Mouse (Mus musculus) CH12.LX (cell line): ENCODE measurements around the gene Mrpl2. TPM values are rescaled to one million over a fixed set of nuclear protein-coding genes. Genes with fewer than 3 reads are reported as not detected.

ENCODE experiments used
- DNase-seq: peaks from one replicate; pipeline ENCODE4 v3.0.0-alpha.2; 2013; ENCODE audit errors: extremely low read depth
- H3K27ac ChIP-seq: 2 replicates; pipeline ENCODE4 v1.5.1; 2012; ENCODE audit warnings: low read depth, mild to moderate bottlenecking, control low read depth, moderate library complexity; ENCODE audit not compliant: insufficient read depth
- H3K27me3 ChIP-seq: replicated peaks from 2 replicates; pipeline ENCODE3; 2012; ENCODE audit warnings: inconsistent platforms
- H3K36me3 ChIP-seq, 2 experiments: replicated peaks in 1 of 2; 2 replicates each; pipeline versions ENCODE3 to v1.6.1; 2012; ENCODE audit warnings: inconsistent platforms in 1 of 2, low read length in 1 of 2, mild to moderate bottlenecking in 1 of 2, mixed read lengths in 1 of 2, moderate library complexity in 1 of 2; ENCODE audit not compliant: control insufficient read depth in 1 of 2, insufficient read depth in 1 of 2
- H3K4me1 ChIP-seq, 2 experiments: 2 replicates each; pipeline ENCODE4 v1.6.1; 2012; ENCODE audit warnings: inconsistent platforms in 1 of 2, moderate library complexity in 1 of 2; ENCODE audit not compliant: insufficient read depth in 2 of 2, control insufficient read depth in 1 of 2
- H3K4me2 ChIP-seq: 2 replicates; pipeline ENCODE4 v1.6.1; 2012; ENCODE audit warnings: low read depth, mild to moderate bottlenecking, control low read depth; ENCODE audit not compliant: poor library complexity, insufficient read depth, severe bottlenecking
- H3K4me3 ChIP-seq, 3 experiments: fragments of 150-350 bp in 1 of 3; sonication (generic) in 1 of 3; replicated peaks in 1 of 3; 2 replicates each; pipeline versions ENCODE3 to v1.5.1; 2011 to 2012; ENCODE audit warnings: low read depth in 2 of 3, low read length in 2 of 3, mild to moderate bottlenecking in 2 of 3, moderate library complexity in 2 of 3, control low read depth in 1 of 3, improper control_type of control experiment in 1 of 3, inconsistent platforms in 1 of 3, mixed read lengths in 1 of 3; ENCODE audit not compliant: poor library complexity in 1 of 3
- H3K79me2 ChIP-seq: replicated peaks from 2 replicates; pipeline ENCODE4 v1.6.1; 2012; ENCODE audit warnings: mild to moderate bottlenecking, moderate library complexity; ENCODE audit not compliant: control insufficient read depth, poor library complexity, insufficient read depth, severe bottlenecking; ENCODE audit errors: extremely low read depth
- H3K9ac ChIP-seq: 2 replicates; pipeline ENCODE4 v1.6.1; 2012; ENCODE audit warnings: low read depth, mild to moderate bottlenecking, control low read depth, moderate library complexity; ENCODE audit not compliant: insufficient read depth
- H3K9me3 ChIP-seq: replicated peaks from 2 replicates; pipeline ENCODE3; 2012; ENCODE audit warnings: low read length, inconsistent platforms, mixed read lengths
- E2F4 ChIP-seq: IDR thresholded peaks from 2 replicates; pipeline ENCODE4 v1.6.1; 2011; ENCODE audit warnings: low read depth, low read length, improper control_type of control experiment; ENCODE audit not compliant: insufficient replicate concordance
- JUN ChIP-seq: IDR thresholded peaks from 2 replicates; pipeline ENCODE4 v1.6.1; 2011; ENCODE audit warnings: low read depth, mild to moderate bottlenecking, low read length, improper control_type of control experiment, moderate library complexity; ENCODE audit not compliant: insufficient read depth
- JUND ChIP-seq: conservative IDR thresholded peaks from 2 replicates; pipeline ENCODE4 v1.6.1; 2011; ENCODE audit warnings: low read depth, low read length, improper control_type of control experiment
- MAZ ChIP-seq: IDR thresholded peaks from 2 replicates; pipeline ENCODE4 v1.6.1; 2012; ENCODE audit warnings: low read depth, mild to moderate bottlenecking, inconsistent platforms, low read length, improper control_type of control experiment, moderate library complexity
- MYC ChIP-seq: IDR thresholded peaks from 2 replicates; pipeline ENCODE4 v1.6.1; 2011; ENCODE audit warnings: low read depth, mild to moderate bottlenecking, improper control_type of control experiment, low read length
- NELFE ChIP-seq: IDR thresholded peaks from 2 replicates; pipeline ENCODE4 v1.6.1; 2011; ENCODE audit warnings: low read depth, low read length, improper control_type of control experiment
- PAX5 ChIP-seq: IDR thresholded peaks from 2 replicates; pipeline ENCODE4 v1.6.1; 2012; ENCODE audit warnings: low read length, inconsistent platforms, mixed read lengths
- POLR2AphosphoS2 ChIP-seq: IDR thresholded peaks from 2 replicates; pipeline ENCODE4 v1.6.1; 2011; ENCODE audit warnings: low read depth, low read length, improper control_type of control experiment
- RAD21 ChIP-seq: IDR thresholded peaks from 2 replicates; pipeline ENCODE4 v1.6.1; 2011; ENCODE audit warnings: low read depth, mild to moderate bottlenecking, low read length, improper control_type of control experiment, moderate library complexity
- RCOR1 ChIP-seq: conservative IDR thresholded peaks from 2 replicates; pipeline ENCODE4 v1.6.1; 2012; ENCODE audit warnings: low read depth, mild to moderate bottlenecking, inconsistent platforms, low read length, improper control_type of control experiment
- SMC3 ChIP-seq: IDR thresholded peaks from 2 replicates; pipeline ENCODE4 v1.6.1; 2011; ENCODE audit warnings: low read depth, low read length, improper control_type of control experiment
- TBP ChIP-seq: conservative IDR thresholded peaks from 2 replicates; pipeline ENCODE4 v1.6.1; 2011; ENCODE audit warnings: low read depth, low read length, improper control_type of control experiment
- USF1 ChIP-seq: IDR thresholded peaks from 2 replicates; pipeline ENCODE4 v1.6.1; 2014; ENCODE audit warnings: low read depth, mild to moderate bottlenecking, inconsistent platforms, low read length, improper control_type of control experiment
- USF2 ChIP-seq: conservative IDR thresholded peaks from 2 replicates; pipeline ENCODE4 v1.6.1; 2011; ENCODE audit warnings: low read depth, low read length, improper control_type of control experiment
- ZC3H11A ChIP-seq: IDR thresholded peaks from 2 replicates; pipeline ENCODE4 v1.6.1; 2012; ENCODE audit warnings: low read depth, mild to moderate bottlenecking, inconsistent platforms, low read length, improper control_type of control experiment
- ZMIZ1 ChIP-seq: IDR thresholded peaks from 2 replicates; pipeline ENCODE4 v1.6.1; 2012; ENCODE audit warnings: low read depth, mild to moderate bottlenecking, inconsistent platforms, low read length, improper control_type of control experiment
- ZNF384 ChIP-seq: IDR thresholded peaks from 2 replicates; pipeline ENCODE4 v1.6.1; 2012; ENCODE audit warnings: low read depth, low read length, improper control_type of control experiment, inconsistent platforms
- dilution Hi-C: fragments of 300-500 bp; cut with MboI; formaldehyde crosslinking; loops from 2 replicates; pipeline ENCODE4 v1.14.3; 2020; ENCODE audit warnings: low sequenced_read_pairs; ENCODE audit not compliant: extremely low pct_unique_long_range_greater_than_20kb, extremely low pct_ligation_motif_present
- in situ Hi-C: fragments of 300-500 bp; cut with MboI; formaldehyde crosslinking; loops from 3 replicates; pipeline ENCODE4 v1.14.3; 2019; ENCODE audit warnings: low sequenced_read_pairs, low pct_ligation_motif_present, low pct_unique_long_range_greater_than_20kb, mixed read lengths
- polyA plus RNA-seq: library from polyadenylated mRNA; unstranded; fragments of >175 nt; gene quantifications from 2 replicates; pipeline ENCODE4 v1.2.1, GENCODE M21; 2012; ENCODE audit warnings: low read depth; ENCODE audit not compliant: insufficient read length
- total RNA-seq, 2 experiments: library from RNA; depleted of rRNA; stranded (reverse); fragments of 300-350 nt in 1 of 2; fragments of >200 nt in 1 of 2; gene quantifications; 2 replicates each; pipeline ENCODE4 v1.2.3; 2012 to 2014

Gene Mrpl2
- total and polyA plus RNA-seq, 3 experiments, result 130 to 238 (median 158) TPM

GRCm38 (mm10) chr17:46699245-46699644 lies 53.2 kb downstream of the Mrpl2 start:
- Histone ChIP-seq H3K27me3 (no peaks in the 10 kb centered on the region), H3K4me2 (no peak overlapping the region), H3K9ac (no peak overlapping the region), H3K79me2 (peaks cover 10% of the 10 kb centered on the region), H3K36me3 (peaks cover 8 to 66% of the 10 kb centered on the region in 2 experiments), H3K4me1 (peaks cover 11 to 24% of the 10 kb centered on the region in 2 experiments), H3K27ac (no peak overlapping the region), H3K9me3 (no peaks in the 10 kb centered on the region), H3K4me3 (no peak overlapping the region)
- in situ Hi-C loops (no loop called here), dilution Hi-C loops (no loop called here)
- no peak for DNase-seq
- TF ChIP-seq POLR2AphosphoS2 (no peak), USF1 (no peak), RCOR1 (no peak), RAD21 (no peak), ZC3H11A (no peak), PAX5 (no peak), MAZ (no peak), JUN (no peak), TBP (no peak), USF2 (no peak), MYC (no peak), E2F4 (no peak), ZMIZ1 (no peak), NELFE (no peak), ZNF384 (no peak), SMC3 (no peak), JUND (no peak)

Other genes with a start within 250 kb of the Mrpl2 start
Only the 20 nearest of the 21 such genes appear.
- not detected in 2 replicates for gene Crip3, start 217.3 kb upstream of the Mrpl2 start, total RNA-seq (2012; rRNA removed)
- not detected in 2 replicates for gene Crip3, start 217.3 kb upstream of the Mrpl2 start, total RNA-seq (2014; rRNA removed)
- gene Crip3, start 217.3 kb upstream of the Mrpl2 start, polyA plus RNA-seq, result not detected in 2 replicates
- gene Slc22a7, start 207.8 kb upstream of the Mrpl2 start, total RNA-seq (2012; rRNA removed), result not detected in 2 replicates
- gene Slc22a7, start 207.8 kb upstream of the Mrpl2 start, total RNA-seq (2014; rRNA removed), result not detected in 2 replicates
- gene Slc22a7, start 207.8 kb upstream of the Mrpl2 start, polyA plus RNA-seq, result not detected in 2 replicates
- gene Ttbk1, start 158.6 kb upstream of the Mrpl2 start, total RNA-seq (2012; rRNA removed), result 0.04 and 0.08 TPM in 2 replicates
- not detected in 2 replicates for gene Ttbk1, start 158.6 kb upstream of the Mrpl2 start, total RNA-seq (2014; rRNA removed)
- gene Ttbk1, start 158.6 kb upstream of the Mrpl2 start, polyA plus RNA-seq, result not detected in 2 replicates
- 18.5 and 19.9 TPM in 2 replicates for gene Dnph1, start 149.5 kb upstream of the Mrpl2 start, total RNA-seq (2012; rRNA removed)
- 27.3 and 30.2 TPM in 2 replicates for gene Dnph1, start 149.5 kb upstream of the Mrpl2 start, total RNA-seq (2014; rRNA removed)
- 27.2 and 28.4 TPM in 2 replicates for gene Dnph1, start 149.5 kb upstream of the Mrpl2 start, polyA plus RNA-seq
- 0.08 TPM in 2 replicates for gene Cul9, start 99.8 kb upstream of the Mrpl2 start, total RNA-seq (2012; rRNA removed)
- gene Cul9, start 99.8 kb upstream of the Mrpl2 start, total RNA-seq (2014; rRNA removed), result 0.05 TPM in 1 of 2 replicates, not detected in the other
- 0.27 and 0.65 TPM in 2 replicates for gene Cul9, start 99.8 kb upstream of the Mrpl2 start, polyA plus RNA-seq
- 38.2 and 48.1 TPM in 2 replicates for gene Srf, start 90.1 kb upstream of the Mrpl2 start, total RNA-seq (2012; rRNA removed)
- gene Srf, start 90.1 kb upstream of the Mrpl2 start, total RNA-seq (2014; rRNA removed), result 40.8 and 54.5 TPM in 2 replicates
- 60.1 and 81.6 TPM in 2 replicates for gene Srf, start 90.1 kb upstream of the Mrpl2 start, polyA plus RNA-seq
- gene Ptk7, start 16.7 kb upstream of the Mrpl2 start, total RNA-seq (2012; rRNA removed), result 2.9 and 4.8 TPM in 2 replicates
- 0.11 and 0.14 TPM in 2 replicates for gene Ptk7, start 16.7 kb upstream of the Mrpl2 start, total RNA-seq (2014; rRNA removed)
- 0.20 and 0.29 TPM in 2 replicates for gene Ptk7, start 16.7 kb upstream of the Mrpl2 start, polyA plus RNA-seq
- gene Klc4, start 207 bp upstream of the Mrpl2 start, total RNA-seq (2012; rRNA removed), result 7.8 and 10.7 TPM in 2 replicates
- gene Klc4, start 207 bp upstream of the Mrpl2 start, total RNA-seq (2014; rRNA removed), result 6.6 and 8.3 TPM in 2 replicates
- 6.7 and 7.8 TPM in 2 replicates for gene Klc4, start 207 bp upstream of the Mrpl2 start, polyA plus RNA-seq
- gene Cul7, start 4.1 kb downstream of the Mrpl2 start, total RNA-seq (2012; rRNA removed), result 76.0 and 82.5 TPM in 2 replicates
- gene Cul7, start 4.1 kb downstream of the Mrpl2 start, total RNA-seq (2014; rRNA removed), result 33.3 and 37.7 TPM in 2 replicates
- 65.9 and 68.1 TPM in 2 replicates for gene Cul7, start 4.1 kb downstream of the Mrpl2 start, polyA plus RNA-seq
- 46.1 and 55.0 TPM in 2 replicates for gene Rrp36, start 28.1 kb downstream of the Mrpl2 start, total RNA-seq (2012; rRNA removed)
- gene Rrp36, start 28.1 kb downstream of the Mrpl2 start, total RNA-seq (2014; rRNA removed), result 53.6 and 55.2 TPM in 2 replicates
- 38.1 and 49.3 TPM in 2 replicates for gene Rrp36, start 28.1 kb downstream of the Mrpl2 start, polyA plus RNA-seq
- gene Mea1, start 32.6 kb downstream of the Mrpl2 start, total RNA-seq (2012; rRNA removed), result 94.3 and 106 TPM in 2 replicates
- 68.3 and 73.8 TPM in 2 replicates for gene Mea1, start 32.6 kb downstream of the Mrpl2 start, total RNA-seq (2014; rRNA removed)
- gene Mea1, start 32.6 kb downstream of the Mrpl2 start, polyA plus RNA-seq, result 86.1 and 110 TPM in 2 replicates
- gene Klhdc3, start 34.7 kb downstream of the Mrpl2 start, total RNA-seq (2012; rRNA removed), result 66.7 and 72.3 TPM in 2 replicates
- 15.9 and 19.5 TPM in 2 replicates for gene Klhdc3, start 34.7 kb downstream of the Mrpl2 start, total RNA-seq (2014; rRNA removed)
- gene Klhdc3, start 34.7 kb downstream of the Mrpl2 start, polyA plus RNA-seq, result 126 and 130 TPM in 2 replicates
- 57.7 and 63.8 TPM in 2 replicates for gene Ppp2r5d, start 58.9 kb downstream of the Mrpl2 start, total RNA-seq (2012; rRNA removed)
- 56.2 and 59.0 TPM in 2 replicates for gene Ppp2r5d, start 58.9 kb downstream of the Mrpl2 start, total RNA-seq (2014; rRNA removed)
- 70.6 and 75.4 TPM in 2 replicates for gene Ppp2r5d, start 58.9 kb downstream of the Mrpl2 start, polyA plus RNA-seq
- gene Pex6, start 65.2 kb downstream of the Mrpl2 start, total RNA-seq (2012; rRNA removed), result 27.8 and 31.8 TPM in 2 replicates
- 13.7 and 14.1 TPM in 2 replicates for gene Pex6, start 65.2 kb downstream of the Mrpl2 start, total RNA-seq (2014; rRNA removed)
- 23.2 and 26.5 TPM in 2 replicates for gene Pex6, start 65.2 kb downstream of the Mrpl2 start, polyA plus RNA-seq
- gene Gnmt, start 82.9 kb downstream of the Mrpl2 start, total RNA-seq (2012; rRNA removed), result 0.13 and 0.25 TPM in 2 replicates
- 0.38 TPM in 1 of 2 replicates, not detected in the other for gene Gnmt, start 82.9 kb downstream of the Mrpl2 start, total RNA-seq (2014; rRNA removed)
- gene Gnmt, start 82.9 kb downstream of the Mrpl2 start, polyA plus RNA-seq, result 0.71 and 1.2 TPM in 2 replicates
- gene Cnpy3, start 106.0 kb downstream of the Mrpl2 start, total RNA-seq (2012; rRNA removed), result 82.5 and 102 TPM in 2 replicates
- gene Cnpy3, start 106.0 kb downstream of the Mrpl2 start, total RNA-seq (2014; rRNA removed), result 78.6 and 80.4 TPM in 2 replicates
- gene Cnpy3, start 106.0 kb downstream of the Mrpl2 start, polyA plus RNA-seq, result 94.8 and 111 TPM in 2 replicates
- gene Ptcra, start 117.5 kb downstream of the Mrpl2 start, total RNA-seq (2012; rRNA removed), result 0.34 and 0.59 TPM in 2 replicates
- 0.17 TPM in 1 of 2 replicates, not detected in the other for gene Ptcra, start 117.5 kb downstream of the Mrpl2 start, total RNA-seq (2014; rRNA removed)
- gene Ptcra, start 117.5 kb downstream of the Mrpl2 start, polyA plus RNA-seq, result 0.56 and 0.71 TPM in 2 replicates
- gene 2310039H08Rik, start 126.4 kb downstream of the Mrpl2 start, total RNA-seq (2012; rRNA removed), result 47.0 and 65.8 TPM in 2 replicates
- gene 2310039H08Rik, start 126.4 kb downstream of the Mrpl2 start, total RNA-seq (2014; rRNA removed), result 52.5 and 79.3 TPM in 2 replicates
- 28.1 and 33.3 TPM in 2 replicates for gene 2310039H08Rik, start 126.4 kb downstream of the Mrpl2 start, polyA plus RNA-seq
- 160 and 202 TPM in 2 replicates for gene Rpl7l1, start 136.4 kb downstream of the Mrpl2 start, total RNA-seq (2012; rRNA removed)
- gene Rpl7l1, start 136.4 kb downstream of the Mrpl2 start, total RNA-seq (2014; rRNA removed), result 261 and 301 TPM in 2 replicates
- gene Rpl7l1, start 136.4 kb downstream of the Mrpl2 start, polyA plus RNA-seq, result 296 and 383 TPM in 2 replicates
- 7.1 and 7.4 TPM in 2 replicates for gene Bicral, start 212.3 kb downstream of the Mrpl2 start, total RNA-seq (2012; rRNA removed)
- 2.4 and 3.0 TPM in 2 replicates for gene Bicral, start 212.3 kb downstream of the Mrpl2 start, total RNA-seq (2014; rRNA removed)
- gene Bicral, start 212.3 kb downstream of the Mrpl2 start, polyA plus RNA-seq, result 5.0 and 5.9 TPM in 2 replicates